In genomic region chr14:121422664-121423340, GRCm38 (mm10) we compare ENCODE assay signal across 8 mouse cellular contexts. TPM values are rescaled to one million over a fixed set of nuclear protein-coding genes. Genes with fewer than 3 reads are reported as not detected.
DNase-seq lines count a peak whose midpoint lies in the region; ATAC-seq lines count a peak whose summit lies in the region.

No protein-coding gene starts in this region.

- H3K4me2 ChIP-seq in intestine, embryonic 16.5 days (ENCODE audit: low read depth, low read length) = peak overlapping the region; percentile 34; the same call in 1 of the 2 replicates

- no peaks in the 10 kb centered on the region for H3K27me3 ChIP-seq in intestine, embryonic 16.5 days (replicated peaks; ENCODE audit: control insufficient read depth, insufficient read depth, low read length)

- no peaks in the 10 kb centered on the region for H3K36me3 ChIP-seq in intestine, embryonic 16.5 days (ENCODE audit: control insufficient read depth, insufficient read depth, low read length)

- no peak overlapping the region; the same call in 1 of the 2 replicates for H3K9ac ChIP-seq in intestine, embryonic 16.5 days (ENCODE audit: low read depth, low read length)

- H3K4me1 ChIP-seq in intestine, embryonic 16.5 days (ENCODE audit: control insufficient read depth, insufficient read depth, low read length) = peaks cover 14% of the 10 kb centered on the region

- peak; percentile 43 for DNase-seq in adrenal gland, adult 2 months
- no peak for DNase-seq in adrenal gland, postnatal 36 days
- DNase-seq in retina, postnatal 1 day = no peak
- no peak for DNase-seq in frontal cortex, postnatal 14 days (ENCODE audit: low spot score in 2 of 2)
- DNase-seq in frontal cortex, adult 2 months (ENCODE audit: extremely low spot score in 1 of 2, low spot score in 1 of 2) = no peak

- no peaks in the 10 kb centered on the region for H3K9me3 ChIP-seq in intestine, embryonic 16.5 days (ENCODE audit: control insufficient read depth, low read length)

- peak overlapping the region; percentile 60 for H3K27ac ChIP-seq in intestine, embryonic 16.5 days (ENCODE audit: low read length)

- H3K4me3 ChIP-seq in intestine, embryonic 16.5 days (ENCODE audit: low read length) = no peak overlapping the region

- whole genome bisulfite sequencing in intestine, embryonic 16.5 days = 32% methylated on average over 4 of the region's 4 CpGs

- ATAC-seq in common myeloid progenitor, adult 5-6 weeks (replicated peaks; ENCODE audit: low read depth, poor library complexity, severe bottlenecking) = peak; percentile 79
- ATAC-seq in intestine, embryonic 16.5 days = peak; percentile 83
- ATAC-seq in megakaryocyte-erythroid progenitor cell, adult 5-6 weeks (replicated peaks; ENCODE audit: low FRiP score, low TSS enrichment, poor library complexity, severe bottlenecking) = peak; percentile 92

RNA-seq across cellular contexts. Expression of gene Stk24, which starts 43.0 kb away (rescaled TPM):
- 100 to 1,000 TPM in 1 of 2 experiments, 10 to 100 TPM in 1; 94.2 to 129 TPM for total RNA-seq in adrenal gland, adult 2 months (2021)
- polyA plus RNA-seq in adrenal gland, adult 2 months (2012; rRNA removed) = 23.8 and 34.2 TPM in 2 replicates
- 100 to 1,000 TPM; 104 to 108 TPM for total RNA-seq in adrenal gland, postnatal 36 days (2021)
- 79.8 and 100 TPM in 2 replicates for total RNA-seq in common myeloid progenitor, adult 5-6 weeks (2017)
- polyA plus RNA-seq in intestine, embryonic 16.5 days (2015; fragmentation: Nextera tagmentation; extraction: Ambion mirVana) = 27.3 and 39.7 TPM in 2 replicates
- 117 and 138 TPM in 2 replicates for total RNA-seq in megakaryocyte-erythroid progenitor cell, adult 5-6 weeks (2014; fragmentation: Nextera tagmentation)
- 81.3 and 102 TPM in 2 replicates for total RNA-seq in megakaryocyte-erythroid progenitor cell, adult 5-6 weeks (2017)
- 30.9 and 32.3 TPM in 2 replicates for polyA plus RNA-seq in frontal cortex, adult 2 months (2012; rRNA removed)
